Mouse (Mus musculus) T-helper 1 cell (primary cell): ENCODE results near the gene Slc5a4b.
"Not testable (repeated sequence)": the region's sequence is repeated elsewhere in the genome, so short reads cannot be mapped to it uniquely, and the experiment has no call there.

Experiments used
- in situ Hi-C: fragments of 300-600 bp; cut with MboI, MseI; formaldehyde crosslinking; loops from one replicate; pipeline ENCODE4 v1.15.1; 2025; ENCODE audit warnings: high pct_unique_total_duplicates

The Slc5a4b gene

DNA sequence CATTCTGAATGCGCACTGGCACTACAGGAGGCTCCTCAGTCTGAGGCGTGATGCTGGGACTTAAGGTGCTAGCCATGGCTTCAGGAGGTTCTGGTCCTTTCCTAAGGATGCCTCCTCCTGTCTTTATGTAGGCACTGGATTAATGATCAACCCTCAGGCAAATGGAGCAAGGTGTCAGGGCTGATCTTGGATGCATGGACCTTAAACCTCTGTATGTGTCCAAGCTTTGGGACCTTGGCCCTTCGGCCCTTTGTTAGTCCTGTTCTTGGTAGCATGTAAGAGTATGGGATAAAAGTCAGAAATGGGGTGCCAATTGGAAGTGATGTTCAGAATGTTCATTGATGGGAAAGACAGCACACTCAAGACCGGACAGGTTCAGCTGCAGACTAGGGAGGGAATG is at the start of gene Slc5a4b:
Slc5a4b (minus strand) TSS at position 101 of the 400 bp plus-strand sequence.
- in situ Hi-C loops, result loop anchor here (5.0 kb wide), 1 partner anchor 49 kb away; no protein-coding TSS in a partner anchor

DNA sequence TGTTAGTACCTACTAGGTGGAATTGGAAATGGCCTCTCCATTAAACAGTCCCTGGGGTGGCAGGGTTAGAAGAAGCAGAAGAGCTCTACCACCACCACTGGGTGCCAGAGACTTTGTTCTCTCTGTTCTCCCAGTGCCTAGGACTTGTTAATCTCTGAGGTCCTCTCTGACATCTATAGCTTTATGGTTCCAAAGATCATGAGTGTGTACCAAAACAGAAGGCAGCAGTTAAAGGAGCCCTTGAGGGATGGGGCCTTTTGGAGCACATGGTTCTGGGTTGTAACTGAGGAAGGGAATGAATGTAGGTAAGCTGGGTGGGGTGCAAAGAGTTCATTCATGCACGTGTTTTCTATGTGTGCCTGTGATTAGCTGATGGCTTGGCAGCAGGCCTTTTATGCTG is 47.2 kb upstream of the Slc5a4b start:
- in situ Hi-C loops, result no loop called here

DNA sequence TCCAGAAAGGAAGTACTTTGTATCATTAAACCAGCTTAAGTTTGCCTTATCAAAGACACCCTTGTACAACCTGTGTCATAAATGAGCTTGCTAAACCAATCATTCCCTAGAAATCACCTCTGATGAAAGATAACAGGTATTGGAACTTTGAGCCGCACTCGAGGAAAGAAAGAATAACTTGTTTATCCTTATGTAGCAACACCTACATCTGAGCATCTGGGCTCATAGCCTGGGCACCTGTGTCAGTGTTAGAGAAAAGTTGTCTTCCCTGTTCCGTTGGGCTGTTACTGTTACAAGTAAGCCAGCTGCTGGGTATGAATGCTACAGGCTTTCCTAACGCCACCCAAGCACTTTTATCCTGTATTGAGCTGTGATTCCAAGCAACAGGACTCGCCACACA is 46.8 kb upstream of the Slc5a4b start:
- in situ Hi-C loops, result no loop called here

DNA sequence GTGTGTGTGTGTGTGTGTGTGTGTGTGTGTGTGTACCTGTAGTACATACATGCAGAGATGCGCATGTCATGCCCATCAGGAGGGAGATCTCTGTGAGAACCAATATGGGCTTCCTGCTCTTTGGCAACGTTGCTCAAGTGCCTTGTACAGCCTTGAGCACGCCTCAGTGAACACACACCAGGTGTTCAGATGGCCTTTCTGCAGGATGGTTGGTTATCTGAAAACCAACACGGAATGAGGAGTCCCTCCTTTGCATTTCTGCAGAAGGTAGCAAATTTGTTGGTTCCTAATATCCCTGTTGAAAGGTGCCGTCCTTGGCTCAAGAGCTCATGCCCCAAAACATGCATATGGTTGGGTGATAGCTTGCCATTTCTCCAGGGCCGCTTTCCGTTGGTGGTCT is 45.1 kb upstream of the Slc5a4b start:
- in situ Hi-C loops, result no loop called here

DNA sequence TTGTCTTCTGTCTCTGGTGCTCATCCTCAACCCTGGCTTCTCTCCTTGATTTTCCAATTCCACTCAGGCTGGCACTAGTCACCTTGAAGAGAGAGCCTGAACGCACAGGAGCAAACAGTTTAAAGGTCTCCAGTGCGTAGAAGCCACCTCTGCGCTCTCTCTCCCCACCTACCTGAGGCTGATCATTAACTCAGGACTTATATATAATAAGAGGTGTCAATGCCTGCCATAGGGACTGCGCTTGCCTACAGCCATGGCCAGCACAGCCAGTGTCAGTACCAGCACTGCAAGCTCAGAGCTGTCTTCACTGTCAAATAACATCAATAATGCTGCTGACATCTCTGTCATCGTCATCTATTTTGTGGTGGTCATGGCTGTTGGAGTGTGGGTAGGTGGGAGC is 36.5 kb upstream of the Slc5a4b start, which contains the start of gene Slc5a4a:
Slc5a4a (plus strand) TSS at position 174 of the 400 bp plus-strand sequence.
- in situ Hi-C loops, result no loop called here

DNA sequence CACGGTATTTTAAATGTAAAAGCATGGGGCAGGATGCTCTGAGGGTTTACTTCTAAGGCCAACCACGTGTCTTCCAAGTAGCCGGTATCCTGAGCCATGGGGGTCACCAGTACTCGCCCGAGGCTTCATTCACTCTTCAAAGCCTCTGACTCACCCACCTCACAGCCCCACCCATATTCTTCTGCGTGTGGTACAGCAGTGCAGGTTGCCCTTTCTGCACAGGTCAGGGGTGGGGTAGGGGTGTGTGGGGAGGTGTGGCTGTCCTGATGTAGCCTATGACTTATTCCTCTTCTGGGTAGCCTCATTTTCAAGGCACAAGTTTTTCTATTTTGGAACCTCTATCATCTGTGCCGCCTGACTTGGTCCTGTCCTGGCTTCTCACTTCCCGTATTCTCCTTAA is 36.1 kb upstream of the Slc5a4b start:
- in situ Hi-C loops, result no loop called here

DNA sequence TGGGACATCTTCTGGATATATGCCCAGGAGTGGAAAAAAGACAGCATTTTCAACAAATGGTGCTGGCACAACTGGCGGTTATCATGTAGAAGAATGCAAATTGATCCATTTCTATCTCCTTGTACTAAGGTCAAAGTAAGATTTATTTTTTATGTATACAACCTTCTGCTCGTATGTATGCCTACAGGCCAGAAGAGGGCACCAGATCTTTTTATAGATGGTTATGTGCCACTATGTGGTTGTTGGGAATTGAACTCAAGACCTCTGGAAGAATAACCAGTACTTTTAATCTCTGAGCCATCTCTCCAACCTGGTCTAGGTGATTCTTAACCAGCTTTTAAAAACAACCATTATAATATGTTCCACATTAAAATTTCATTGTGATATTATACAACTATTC is 25.6 kb upstream of the Slc5a4b start:
- in situ Hi-C loops, result no loop called here

DNA sequence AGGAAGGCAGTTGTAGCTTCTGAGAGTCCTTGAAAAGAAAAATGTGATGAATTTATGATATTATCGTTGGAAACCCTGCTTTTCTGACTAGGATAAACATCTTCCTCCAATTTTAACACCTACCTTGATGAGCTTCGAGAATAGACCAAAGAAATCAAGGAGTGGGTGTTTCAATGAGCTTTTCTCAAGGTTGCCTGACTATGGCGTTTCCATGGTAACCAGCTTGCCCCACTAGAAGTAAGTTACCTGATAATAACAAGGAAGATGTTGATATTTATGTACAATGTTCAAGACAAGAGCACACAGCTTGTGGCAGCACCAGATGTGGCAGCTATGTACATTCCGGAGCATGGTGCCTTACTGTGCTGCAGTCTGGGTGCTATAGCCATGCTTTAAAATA is 21.7 kb upstream of the Slc5a4b start:
- in situ Hi-C loops, result no loop called here

DNA sequence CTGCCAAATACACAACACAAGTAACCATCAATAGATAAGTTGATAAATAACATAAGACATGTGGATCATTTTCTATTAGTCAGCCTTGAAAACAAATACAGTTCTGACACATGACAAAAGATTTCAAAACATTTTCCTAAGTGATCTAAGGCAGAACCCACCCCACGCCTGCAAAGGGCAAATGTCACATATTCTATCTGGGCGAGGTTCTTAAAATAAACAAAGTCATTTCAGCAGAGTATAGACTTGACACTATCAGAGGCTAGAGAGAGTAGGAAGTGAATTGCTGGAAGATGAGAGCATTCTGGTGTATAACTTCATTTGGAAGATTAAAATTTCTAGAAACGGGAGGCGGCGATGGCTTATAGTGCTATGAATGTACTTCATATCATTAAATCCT is 10.7 kb upstream of the Slc5a4b start:
- in situ Hi-C loops, result no loop called here

DNA sequence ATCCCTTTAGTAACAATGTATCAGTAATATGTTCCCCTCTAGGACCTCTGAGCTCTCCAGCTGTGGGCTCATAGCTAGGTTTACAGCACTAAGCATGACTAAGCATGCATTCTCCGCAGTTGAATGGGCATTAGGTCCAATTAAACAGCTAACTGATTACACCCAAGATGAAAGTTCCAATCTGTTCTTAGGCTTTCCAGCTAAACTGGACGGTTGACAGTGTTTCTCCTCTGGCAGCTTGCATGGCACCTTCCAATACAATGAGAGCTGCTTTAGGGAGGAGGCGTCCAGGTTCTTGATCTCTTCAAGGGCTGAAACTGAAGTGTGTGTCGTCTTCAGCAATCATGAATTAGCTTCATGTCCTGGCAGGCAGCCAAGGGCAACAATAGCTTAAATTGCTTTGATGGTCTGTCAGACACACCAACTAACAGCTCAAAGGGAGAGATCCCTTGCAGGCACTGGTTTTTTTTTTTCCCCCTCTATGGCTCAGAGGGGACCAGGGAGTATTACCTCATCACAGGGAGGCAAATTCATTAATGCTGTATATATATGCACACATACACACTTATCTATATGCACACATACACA is 9.5 kb upstream of the Slc5a4b start:
- in situ Hi-C loops, result no loop called here

DNA sequence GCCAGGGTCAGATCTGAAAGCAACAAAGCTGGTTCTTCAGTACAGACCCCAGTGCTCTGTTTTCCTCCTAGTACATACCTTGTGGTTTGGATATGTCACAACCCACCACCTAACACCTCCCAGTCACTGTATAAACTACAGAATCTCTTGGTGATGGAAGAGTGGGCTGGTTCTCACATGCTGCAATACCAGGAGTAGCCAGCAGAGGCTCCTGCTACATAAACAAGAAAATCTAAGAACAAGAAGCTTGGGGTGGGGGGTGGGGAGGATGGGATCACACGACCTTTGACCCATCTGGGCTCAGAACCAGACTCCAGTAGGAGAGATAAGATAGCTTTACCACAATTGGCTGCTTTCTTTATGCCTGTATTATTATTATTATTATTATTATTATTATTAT is 8.0 kb upstream of the Slc5a4b start:
- in situ Hi-C loops, result loop anchor here (5.0 kb wide), 1 partner anchor 74 kb away; no protein-coding TSS in a partner anchor

DNA sequence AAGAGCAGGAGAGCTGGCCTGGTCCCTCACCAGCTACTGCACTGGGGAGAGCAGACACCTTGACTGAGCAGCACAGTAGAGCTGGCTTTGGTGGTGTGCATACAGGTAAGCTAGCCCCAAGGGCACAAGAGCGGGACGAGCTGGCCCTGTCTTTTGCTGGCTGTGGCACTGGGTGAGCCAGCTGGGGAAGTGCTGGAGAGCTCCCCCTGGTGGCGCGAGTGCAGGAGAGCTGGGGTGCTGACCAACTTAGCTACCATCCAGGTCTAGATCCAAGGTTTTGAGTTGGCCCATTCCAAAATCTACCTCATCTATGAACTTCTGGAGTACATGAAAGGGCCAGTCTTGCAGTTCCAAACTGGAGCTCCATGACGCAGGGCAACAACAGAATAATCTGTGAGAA is 7.2 kb upstream of the Slc5a4b start:
- in situ Hi-C loops, result loop anchor here (5.0 kb wide), 1 partner anchor 74 kb away; no protein-coding TSS in a partner anchor

DNA sequence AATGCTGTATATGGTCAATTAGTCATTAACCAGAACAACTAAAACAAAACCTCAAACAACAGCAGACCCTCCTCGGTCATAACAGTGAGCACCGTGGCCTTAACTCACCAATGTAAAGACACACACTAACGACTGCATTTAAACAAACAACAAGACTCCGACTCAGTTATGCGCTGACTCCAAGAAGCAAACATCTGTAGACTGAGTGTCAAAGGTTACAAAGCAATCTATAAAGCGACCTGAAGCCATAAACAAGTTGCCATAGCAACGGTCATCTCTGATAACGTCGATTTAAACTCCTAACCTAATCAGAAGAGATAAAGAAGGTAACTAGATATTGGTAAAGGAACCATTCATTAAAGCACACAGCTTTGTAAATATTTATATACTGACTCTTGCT is 13.4 kb downstream of the Slc5a4b start:
- in situ Hi-C loops, result no loop called here

DNA sequence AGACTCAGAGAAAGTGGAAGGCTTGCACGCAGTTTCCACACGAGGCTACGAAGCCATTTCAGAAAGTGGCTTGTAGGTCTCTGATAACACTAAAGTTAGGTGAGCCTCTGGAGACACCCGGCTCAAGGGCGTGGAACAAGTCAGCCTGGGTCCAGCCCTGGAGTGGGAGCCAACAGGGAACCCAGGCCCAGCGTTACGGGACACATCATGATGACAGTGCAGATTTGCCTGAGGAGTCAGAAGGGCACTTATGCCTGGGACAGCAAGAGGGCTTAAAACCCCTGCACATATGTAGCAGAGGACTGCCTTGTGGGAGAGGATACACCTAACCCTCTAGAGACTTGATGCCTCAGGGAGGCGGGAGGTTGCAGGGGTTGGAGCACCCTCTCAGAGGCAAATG is 14.2 kb downstream of the Slc5a4b start:
- in situ Hi-C loops, result no loop called here

DNA sequence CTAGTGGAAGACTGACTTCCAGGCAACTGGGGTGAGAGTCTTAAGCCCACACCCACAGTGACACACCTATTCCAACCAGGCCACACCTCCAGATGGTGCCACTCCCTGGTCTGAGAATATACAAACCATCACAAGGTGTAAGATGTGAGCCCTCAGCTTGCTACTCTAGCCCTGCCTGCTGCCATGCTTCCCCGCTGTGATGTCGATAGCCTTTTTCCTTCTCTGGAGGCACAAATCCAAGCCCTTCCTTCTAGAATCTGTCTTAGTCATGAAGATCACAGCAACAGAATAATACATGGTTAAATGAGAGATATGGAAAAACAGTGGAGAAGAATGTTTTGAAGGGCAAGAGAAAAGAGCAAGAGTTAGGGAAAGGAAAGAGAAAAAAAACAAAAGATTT is 33.8 kb downstream of the Slc5a4b start:
- in situ Hi-C loops, result not testable (repeated sequence)

DNA sequence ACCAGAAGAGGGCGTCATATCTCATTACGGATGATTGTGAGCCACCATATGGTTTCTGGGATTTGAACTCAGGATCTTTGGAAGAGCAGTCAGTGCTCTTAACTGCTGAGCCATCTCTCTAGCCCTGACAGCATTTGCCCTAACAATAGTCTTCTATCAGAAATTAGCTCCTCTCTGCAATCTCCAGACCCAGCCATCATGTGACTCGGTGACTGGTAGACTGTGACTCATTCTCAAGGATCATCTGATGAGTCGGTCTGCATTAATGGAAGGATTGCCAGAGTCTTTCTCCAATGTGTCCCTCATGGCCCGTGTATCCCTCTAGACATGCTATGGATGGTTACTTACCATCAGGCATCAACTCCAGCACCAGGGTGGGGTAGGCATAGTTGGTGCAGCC is 38.7 kb downstream of the Slc5a4b start:
- in situ Hi-C loops, result not testable (repeated sequence)

DNA sequence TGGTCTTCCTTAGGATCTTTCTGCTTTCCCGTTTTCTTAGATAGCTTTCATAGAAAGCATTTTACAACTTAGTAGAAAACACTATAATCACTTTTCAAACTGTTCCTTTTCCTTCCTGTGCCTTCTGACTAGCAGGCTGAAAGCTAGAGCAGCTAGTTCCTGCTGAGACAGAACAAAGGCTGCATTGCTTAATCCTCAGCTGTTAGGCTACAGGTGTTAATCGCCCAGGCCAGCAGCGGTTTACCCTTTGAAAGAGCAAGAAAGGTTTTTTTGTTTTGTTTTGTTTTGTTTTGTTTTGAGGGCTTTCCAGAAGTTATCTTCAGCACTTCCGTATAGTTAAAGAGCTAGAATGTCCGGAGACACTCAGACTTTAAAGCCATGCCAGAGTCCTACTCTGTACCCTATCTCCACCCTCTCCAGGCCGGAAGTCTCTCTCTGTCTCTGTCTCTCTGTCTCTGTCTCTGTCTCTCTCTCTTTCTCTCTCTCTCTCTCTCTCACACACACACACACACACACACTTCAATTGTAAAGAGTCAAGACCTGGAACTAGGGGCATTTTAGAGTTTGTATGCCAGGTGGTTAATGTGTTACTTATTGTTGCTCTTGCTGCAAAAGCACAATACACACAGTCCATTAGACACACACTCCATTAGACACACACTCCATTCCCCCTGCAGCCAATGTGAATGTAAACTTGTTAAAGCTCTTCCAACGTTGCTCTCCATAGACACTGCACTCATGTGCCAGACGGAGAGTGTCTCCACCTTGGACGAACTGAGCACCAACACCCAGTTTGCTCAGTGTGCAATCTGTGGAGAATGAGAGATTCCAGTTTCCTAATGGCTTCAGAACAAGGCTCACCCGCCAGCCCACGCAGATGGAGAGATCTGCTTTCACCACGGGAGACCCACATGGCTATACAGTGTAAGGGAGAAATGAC is 42.8 kb downstream of the Slc5a4b start:
- in situ Hi-C loops, result no loop called here

DNA sequence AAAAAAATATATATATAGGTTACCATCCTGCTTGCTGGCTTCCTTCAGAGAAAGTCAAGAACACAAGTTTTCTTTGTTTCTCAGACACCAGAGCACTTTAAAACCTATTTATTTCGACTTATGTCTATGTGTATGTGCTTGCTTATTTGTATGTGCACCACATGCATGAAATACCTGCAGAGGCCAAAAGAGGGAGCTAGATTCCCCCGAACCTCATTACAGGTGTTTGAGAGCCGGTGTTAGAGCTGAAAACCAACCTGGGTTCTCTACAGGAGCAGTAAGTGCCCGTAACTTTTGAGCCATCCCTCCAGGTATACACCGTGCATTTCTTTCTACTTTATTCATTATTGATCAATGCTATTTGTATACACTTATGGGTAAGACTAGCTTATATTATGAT is 48.3 kb downstream of the Slc5a4b start:
- in situ Hi-C loops, result loop anchor here (5.0 kb wide), 1 partner anchor 50 kb away; the partner anchor contains the start of gene Slc5a4b

DNA sequence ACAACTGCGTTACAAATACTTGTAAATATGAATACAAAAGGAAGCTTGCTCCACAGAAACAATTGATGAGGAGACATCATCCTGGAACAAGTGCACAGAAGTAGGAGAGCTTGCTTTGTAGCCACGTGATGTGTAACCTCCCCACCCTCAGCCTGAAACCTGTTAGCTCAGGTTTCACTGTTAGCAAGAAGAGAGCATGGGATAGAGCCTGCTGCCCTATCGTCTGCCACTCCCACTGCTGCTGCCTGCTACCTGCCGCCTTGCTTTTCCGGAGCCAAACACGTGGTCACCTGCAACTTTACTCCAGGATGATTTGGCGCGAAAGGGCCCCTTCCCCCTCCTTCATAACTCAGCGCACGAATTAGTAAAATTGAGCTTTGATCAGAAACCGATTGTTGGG is 58.9 kb downstream of the Slc5a4b start:
- in situ Hi-C loops, result no loop called here

DNA sequence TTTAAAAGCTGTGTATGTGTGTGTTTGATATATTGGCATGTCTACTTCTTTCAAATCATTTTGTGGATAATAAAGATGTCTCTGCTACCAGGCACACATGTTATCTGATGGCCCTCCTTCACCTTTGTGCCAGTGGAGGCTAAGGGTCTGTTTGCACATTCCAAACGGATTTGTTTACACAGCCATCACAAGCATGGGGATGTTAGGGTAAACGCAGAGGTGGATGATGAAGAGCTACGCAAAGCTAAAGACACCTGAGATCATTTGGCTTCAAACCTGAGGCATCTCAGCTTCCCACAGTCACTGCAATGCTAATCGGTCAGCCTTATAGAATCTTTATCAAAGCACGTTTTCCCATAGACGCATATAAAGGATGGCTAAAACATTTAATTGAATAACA is 61.8 kb downstream of the Slc5a4b start:
- in situ Hi-C loops, result no loop called here

DNA sequence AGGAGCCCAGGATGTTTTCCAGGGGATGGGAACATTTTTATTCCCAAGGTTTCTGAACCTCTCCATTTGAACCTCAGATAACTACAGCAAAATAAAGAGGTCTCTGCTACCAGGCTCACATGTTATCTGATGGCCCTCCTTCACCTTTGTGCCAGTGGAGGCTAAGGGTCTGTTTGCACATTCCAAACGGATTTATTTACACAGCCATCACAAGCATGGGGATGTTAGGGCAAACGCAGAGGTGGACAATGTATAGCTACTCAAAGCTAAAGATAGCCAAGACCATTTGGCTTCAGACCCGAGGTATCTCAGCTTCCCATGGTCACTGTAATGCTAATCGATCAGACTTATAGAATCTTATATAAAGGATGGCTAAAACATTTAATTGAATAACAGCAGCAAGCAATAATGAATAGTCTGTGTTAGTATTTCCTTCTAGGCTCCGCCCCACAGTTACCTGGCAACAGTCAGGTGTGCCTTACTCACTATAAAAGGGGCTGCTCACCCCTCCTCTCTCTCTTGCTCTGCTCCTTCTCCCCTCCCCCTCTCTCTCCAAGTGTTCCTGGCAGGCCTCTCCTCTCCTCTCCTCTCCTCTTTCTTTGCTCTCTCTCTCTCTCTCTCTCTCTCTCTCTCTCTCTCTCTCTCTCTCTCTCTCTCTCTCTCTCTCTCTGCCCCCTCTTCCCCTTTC is 63.4 kb downstream of the Slc5a4b start:
- in situ Hi-C loops, result no loop called here

DNA sequence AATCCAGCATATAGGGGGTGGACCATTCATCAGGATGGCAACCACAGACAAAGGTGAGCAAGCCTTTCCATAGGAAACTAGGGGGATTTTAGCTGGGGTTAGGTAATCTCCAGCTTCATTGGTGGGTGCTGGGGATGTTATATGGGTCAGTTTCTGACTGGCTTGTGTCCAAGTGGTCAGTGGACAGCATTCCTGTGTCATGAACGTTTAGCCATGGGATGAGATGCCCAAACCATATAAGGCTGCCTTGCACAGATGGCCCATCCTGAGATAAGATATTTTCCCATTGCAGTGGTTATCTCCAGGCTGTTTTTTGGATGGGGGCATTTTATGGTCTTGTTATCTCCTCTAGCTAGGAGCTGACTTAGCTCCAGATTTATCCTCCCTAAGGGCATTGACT is 64.0 kb downstream of the Slc5a4b start:
- in situ Hi-C loops, result no loop called here
